Mouse (Mus musculus) kidney, postnatal 25 days (tissue): ENCODE measurements around the gene Appl1.
"Not testable (repeated sequence)": the region's sequence is repeated elsewhere in the genome, so short reads cannot be mapped to it uniquely, and the experiment has no call there.

Source experiments
- DNase-seq, 2 experiments: peaks; one replicate each; pipeline ENCODE4 v3.0.0; 2021; ENCODE audit warnings: mixed read lengths in 2 of 2

Appl1 gene

DNA sequence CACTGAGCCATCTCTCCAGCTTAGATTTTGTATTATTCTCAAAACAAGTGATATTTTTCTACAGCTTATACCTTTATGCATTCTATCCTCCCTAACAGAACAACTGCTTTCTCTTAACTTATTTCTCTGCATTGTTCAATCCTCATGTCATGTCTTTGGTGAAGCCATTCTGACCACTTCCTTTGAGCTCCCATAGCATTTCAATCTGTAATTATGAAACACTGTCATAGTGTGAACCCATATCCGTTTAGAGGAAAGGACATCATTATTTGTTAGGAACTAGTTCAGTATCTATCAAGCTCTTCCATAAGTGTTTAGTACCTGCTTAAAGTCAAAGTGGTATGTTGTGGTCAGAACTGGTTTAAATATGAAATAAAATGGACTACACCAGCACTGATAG is 10.5 kb downstream of the Appl1 start:
- DNase-seq, result no peak

DNA sequence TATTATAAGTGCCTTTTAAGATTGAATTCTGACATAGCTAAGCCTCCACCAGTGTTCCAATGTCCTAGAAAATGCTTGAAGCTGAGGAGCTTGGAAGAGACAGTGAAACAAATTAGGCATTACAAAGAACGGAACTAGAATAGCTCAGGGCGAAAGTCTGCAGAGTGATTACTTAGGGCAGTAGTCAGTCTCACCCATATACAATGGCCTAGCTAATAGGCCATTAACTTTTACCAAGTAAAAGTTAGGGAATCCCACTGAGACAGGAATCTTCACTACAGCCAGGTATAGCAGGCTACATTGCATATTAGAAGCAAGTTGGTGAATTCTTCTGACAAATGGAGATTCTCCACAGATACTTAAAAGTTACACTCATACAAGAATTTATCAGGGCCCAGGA is 14.9 kb downstream of the Appl1 start:
- not testable (repeated sequence) for DNase-seq

DNA sequence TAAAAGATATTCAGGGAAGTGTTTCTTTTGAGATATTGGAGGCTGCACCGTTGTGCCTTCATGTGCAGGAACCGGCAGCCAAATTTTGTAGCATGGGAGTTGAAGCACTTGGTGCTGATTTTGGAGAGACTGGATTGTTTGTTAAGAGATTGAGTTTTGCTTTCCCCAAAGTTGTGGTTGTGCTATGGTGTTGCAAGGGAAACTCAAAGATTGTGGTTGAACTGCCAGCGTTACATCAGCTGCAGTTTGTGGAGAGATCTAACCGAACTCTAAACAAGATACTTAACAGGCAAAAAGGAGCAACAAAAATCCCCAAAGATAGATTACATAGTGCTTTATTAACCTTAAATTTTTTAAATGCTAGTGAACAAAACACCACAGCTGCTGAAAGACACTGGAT is 35.5 kb downstream of the Appl1 start:
- no peak for DNase-seq

DNA sequence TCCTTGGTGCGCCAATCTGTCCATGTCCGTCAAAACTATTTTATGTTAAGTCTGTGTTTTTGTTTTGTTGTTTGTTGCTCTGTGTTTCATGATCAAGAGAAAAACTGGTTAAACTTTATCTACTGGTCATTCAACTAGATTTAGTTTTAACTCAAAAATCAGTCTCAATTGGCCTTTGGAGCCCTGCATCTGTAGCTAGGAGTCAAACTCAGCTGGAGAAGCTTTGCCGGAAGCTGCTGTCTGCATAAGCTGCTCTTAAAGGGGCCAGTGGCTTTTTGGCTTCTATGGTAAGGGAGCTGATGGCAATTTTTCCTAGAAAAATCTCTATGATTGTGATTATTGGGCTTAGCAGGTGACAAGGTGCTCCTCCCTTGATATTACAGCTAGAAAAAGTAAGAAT is 36.1 kb downstream of the Appl1 start:
- DNase-seq, result peak; percentile 45 to 67

DNA sequence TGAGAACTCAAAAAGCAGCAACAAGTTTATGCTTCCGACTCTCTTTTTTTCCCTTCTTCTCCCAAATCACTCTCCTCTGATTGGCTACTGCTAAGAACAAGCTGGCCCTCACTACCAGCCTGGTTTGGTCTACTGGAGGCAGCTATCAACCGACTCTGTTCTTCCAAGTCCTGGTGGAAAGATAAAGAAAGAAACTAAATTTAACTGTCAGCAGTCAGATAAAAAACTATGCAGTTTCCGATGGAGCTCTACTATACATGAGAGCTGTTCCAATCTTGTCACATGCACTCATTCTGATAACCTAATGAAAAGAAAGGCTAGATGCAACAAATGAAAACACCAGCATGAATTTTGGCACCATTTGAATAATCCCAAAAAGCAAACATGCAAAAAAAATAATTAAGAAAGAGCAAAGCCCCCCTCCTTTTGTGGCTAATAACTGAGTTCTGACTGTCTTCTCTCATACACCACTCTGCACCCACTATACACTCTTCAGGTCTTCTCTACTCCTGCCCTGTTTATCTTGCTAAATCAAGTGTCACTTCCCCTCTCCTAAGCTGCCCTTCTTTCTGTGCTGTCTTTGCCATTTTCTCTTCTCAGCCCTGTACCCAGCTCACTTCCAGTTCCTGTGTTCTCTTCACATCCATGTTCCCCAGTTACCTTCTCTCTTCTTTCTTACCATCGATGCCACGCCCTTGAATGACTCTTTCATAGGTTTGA is 47.2 kb downstream of the Appl1 start:
- no peak for DNase-seq

DNA sequence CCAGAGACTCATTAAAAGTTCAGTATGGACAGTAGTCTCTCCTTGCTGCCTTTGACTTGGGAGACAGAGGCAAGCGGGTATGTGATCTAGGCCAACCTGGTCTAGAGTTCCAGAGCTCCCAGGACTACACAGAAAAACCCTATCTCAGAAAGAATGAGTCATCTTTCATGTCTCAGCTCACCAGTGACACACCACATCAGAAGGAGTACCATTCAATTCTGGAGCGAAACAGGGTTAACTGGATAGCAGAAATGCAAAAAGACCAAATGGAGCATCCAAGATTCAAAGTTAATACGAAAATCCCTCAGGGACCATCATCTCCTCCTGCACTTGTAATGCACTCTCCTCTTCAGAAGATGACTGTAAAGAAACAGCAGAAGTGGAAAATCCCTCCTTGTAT is 51.7 kb downstream of the Appl1 start:
- DNase-seq, result no peak

DNA sequence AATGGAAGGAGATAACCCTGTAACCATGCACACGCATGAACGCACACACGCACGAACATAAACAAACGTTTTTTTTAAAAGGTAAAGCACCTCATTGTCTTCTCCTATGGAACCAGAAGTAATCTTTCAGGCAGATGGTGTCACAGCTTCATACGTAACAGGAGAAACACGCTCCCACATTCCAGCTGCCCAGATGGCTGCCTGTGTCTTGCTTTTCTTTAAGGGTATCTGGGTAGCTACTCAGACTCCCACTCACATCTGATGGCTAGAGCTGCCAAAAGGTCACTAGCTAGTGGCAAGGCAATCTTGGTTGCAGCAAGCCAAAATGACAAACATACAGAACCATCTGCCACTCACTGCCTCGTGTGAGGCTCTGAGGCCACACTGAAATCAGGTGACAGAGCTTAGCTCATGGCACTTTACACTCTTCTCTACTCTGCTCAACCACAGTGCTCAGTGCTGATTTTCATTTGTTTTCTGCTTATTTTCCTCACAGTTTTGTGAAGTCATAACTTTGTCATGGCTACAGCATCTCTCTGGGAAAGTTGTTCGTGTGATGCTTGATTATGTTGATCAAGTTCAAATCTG is 57.3 kb downstream of the Appl1 start:
- DNase-seq, result no peak

DNA sequence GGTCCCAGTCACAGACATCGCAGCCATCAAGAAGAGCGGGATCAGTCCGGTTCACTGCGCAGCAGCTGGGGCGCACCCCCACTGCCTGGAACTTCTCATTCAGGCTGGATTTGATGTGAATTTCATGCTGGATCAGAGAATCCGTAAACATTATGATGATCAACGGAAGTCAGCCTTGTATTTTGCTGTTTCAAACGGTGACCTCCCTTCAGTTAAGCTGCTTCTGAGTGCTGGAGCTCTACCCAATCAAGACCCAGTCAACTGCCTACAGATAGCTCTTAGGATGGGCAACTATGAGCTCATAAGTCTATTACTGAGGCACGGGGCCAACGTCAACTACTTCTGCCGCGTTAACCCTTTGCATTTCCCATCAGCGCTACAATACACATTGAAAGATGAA is 59.2 kb downstream of the Appl1 start:
- no peak for DNase-seq

DNA sequence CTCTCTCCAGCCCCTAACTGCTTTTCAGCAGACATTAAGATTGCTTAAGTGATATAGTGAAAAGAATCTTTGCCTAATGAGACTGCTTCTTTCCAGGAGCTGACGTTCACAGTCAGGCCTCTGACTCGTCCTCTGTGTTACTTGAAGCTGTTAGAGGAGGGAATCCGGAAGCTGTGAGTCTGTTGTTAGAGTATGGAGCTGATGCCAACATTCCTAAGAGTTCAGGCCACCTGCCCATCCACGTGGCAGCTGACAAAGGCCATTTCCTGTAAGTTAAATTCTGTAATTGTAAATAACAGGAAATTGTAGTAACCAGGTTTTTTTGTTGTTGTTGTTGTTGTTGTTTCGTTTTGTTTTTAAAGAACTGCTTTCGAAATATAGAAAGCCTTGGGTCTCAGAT is 59.8 kb downstream of the Appl1 start:
- peak; percentile 52 to 59 for DNase-seq

DNA sequence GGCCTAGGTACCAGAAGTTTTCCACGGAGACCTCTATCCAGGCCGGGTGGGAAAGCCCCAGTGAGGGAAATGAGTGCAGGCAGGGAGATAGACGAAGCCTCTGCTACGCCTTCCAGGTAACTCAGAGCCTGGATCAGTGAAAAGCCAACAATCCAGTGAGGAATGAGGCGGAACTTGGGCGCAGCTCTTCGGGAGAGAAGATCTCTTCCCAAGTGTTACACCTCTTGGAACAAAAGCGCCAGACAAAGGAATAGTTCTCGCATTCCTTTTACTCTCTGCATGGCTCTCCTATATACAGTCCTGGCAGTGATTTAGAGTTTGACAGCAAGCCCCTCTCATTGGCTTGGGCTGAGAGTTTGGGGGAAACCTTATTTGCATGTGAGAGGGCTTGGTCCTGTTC is 60.6 kb downstream of the Appl1 start:
- not testable (repeated sequence) for DNase-seq

DNA sequence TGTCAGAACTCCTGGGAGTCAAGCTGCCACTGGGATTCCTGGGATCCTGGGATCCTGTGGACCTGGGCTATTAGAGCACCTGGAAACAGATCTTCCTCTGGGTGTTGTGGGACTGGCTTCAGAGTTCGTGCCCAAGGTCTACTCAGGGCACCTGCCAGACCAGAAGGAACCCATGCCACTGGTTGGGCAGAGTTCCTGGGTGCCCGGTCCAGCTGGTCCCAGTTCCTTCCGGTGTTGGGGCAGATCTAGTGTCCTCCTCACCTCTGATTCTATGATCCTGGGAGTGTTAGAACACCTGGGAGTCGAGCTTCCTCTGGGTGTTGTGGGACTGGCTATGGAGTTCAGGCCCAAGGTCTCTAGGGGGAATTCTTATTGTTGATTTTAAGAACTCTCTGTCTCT is 63.6 kb downstream of the Appl1 start:
- DNase-seq, result no peak

DNA sequence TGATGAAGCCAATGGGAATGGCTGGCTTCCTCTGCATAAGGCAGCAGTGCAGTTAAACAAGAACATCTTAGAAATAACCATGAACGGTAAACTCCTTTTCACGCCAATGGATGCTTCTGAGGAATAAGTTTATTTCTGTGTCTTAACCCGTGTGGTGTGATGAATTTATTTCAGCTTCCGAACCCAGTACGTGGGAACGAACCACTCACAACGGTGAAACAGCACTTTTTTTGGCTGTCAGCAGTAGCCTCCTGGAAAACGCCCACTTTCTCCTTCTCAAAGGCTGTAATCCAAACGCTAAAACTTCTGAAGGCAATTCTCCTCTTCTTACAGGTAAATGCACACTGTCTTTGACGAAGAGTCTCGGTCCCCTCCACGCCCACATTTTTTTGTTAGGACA is 70.1 kb downstream of the Appl1 start:
- DNase-seq, result no peak

DNA sequence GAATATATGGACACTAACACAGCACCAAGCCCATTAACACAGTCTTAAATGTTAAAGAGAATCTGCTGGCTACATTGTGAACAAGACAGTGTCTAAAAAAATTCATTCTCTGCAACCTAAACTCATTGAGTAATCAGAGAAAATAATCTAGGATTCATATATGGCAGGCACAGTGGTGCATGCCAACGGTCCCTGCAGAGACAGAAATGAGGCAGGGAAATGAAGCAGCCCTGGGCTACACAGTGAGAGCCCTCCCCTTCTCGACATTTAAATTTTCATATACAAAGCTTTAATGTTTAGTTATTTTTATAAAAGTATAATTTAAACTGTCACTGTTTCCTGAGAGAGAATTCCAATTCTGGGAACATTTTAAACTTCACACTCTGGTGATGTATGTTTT is 71.5 kb downstream of the Appl1 start:
- DNase-seq, result no peak

DNA sequence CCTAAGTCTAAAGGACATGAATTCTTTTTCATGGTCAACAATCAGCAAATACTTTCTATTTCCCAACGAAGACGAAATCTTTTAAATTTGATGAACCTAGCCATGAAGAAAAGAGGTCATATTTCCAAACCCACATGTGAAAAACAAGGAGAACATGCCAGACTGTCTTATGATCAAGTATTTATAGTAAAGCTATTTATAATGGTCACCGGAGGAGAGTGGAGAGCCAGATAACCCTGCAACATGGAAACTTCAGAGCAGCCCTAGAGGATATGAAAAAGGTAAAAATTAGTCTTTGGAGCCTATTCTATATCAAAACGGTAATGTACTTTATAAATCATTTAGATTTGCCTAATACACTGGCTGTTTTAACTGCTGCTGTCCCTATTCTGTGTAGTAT is 76.6 kb downstream of the Appl1 start, which contains the start of gene Asb14:
Gene Asb14, plus strand, starts transcription at position 166 of the 400 bp plus-strand sequence.
- DNase-seq, result no peak

DNA sequence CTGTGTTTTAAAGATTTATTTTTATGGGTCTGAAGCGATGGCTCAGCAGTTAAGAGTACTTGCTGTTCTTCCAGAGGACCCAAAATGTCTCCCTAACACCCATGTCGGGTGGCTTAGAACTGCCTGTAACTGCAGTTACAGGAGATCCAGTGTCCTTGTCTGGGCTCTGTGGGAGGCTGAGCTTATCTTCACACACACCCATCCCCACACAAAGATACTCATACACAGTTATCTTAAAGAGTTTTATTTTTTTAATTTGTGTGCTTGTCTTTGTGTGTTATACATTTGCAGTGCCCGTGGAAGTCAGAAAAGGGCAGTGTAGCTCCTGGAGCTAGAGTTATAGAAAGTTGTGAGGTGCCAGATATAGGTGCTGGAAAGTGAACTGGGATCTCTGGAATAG is 80.3 kb downstream of the Appl1 start:
- no peak for DNase-seq

DNA sequence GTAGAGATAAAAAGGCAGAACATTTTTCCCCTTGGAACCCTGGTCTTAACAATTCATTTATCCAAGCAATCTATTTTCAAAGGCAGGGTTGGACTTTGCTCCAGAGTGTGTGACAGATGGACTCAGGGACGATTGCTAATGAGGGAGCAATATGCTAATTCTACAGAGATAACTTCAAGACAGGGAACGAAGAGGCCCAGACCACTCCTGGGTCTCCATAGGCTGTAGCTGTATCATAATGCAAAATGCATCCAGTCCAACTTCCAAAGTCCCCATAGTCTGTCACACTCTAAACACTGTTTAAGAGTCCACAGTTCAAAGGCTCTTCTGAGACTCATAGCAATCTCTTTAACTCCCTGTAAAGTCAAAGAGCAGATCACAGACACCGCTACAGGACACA is 83.8 kb downstream of the Appl1 start:
- DNase-seq, result peak in 1 of 2 experiments; percentile 6

DNA sequence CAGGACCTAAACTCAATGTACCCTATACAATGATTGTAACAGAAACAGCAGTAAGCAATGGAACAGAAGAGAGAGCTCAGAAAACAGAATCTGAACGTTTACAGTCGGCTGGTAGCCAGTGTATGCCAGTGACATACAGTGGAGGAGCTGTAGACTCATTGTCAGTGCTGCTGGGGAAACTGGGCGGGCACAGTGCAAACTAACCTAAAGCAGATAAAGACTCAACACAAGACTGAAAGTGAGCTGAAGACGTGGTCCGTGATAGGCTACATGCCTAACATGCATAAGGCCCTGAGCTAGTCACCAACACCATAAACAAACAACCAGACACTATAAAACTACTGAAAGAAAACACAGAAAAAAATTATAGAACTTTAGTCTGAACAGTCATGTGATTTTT is 89.3 kb downstream of the Appl1 start:
- DNase-seq, result no peak

DNA sequence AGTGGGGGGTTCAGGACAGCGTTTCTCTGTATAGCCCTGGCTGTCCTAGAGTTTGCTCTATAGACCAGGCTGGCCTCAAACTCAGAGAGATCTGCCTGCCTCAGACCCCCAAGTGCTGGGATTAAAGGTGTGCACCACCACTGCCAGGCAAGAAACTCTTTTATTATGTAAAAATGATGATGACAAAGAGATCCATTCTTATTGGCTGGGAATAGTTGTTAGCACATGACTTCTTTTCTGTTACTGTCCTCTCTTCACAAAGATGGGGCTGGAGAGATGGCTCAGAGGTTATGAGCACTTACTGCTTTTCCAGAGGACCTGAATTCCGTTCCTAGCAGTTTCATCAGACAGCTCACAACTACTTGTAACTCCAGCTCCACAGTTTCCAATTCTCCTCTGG is 91.1 kb downstream of the Appl1 start:
- no peak for DNase-seq

DNA sequence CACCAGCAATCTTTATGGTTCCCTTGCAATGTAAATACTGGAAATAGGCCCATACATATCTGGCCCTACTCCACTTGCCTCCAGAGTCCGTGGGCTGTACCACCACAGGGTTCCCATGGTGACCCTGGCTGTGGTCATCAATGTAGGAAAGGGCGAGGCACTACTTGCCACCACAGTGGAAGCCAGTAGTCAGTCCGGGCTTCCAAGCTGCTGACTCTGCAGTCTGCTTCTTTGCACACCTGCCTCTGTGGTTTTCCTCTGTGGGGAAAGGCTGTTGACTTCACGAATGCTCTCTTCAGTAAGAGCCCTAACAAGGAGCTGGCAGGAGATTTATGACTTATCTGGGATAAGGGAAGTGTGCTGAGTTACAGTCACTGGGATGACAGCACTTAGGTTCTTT is 92.3 kb downstream of the Appl1 start:
- no peak for DNase-seq
